18 mouse cellular contexts compared by ENCODE assay signal in genomic region chr6:50973815-50974214, GRCm38 (mm10).
DNase-seq lines count a peak whose midpoint lies in the region; ATAC-seq and TF ChIP-seq lines count a peak whose summit lies in the region.
"Had no signal": no experiment of that assay in that cellular context is flagged by ENCODE, and none has a peak within 500 bp of the region (broad histone marks: within the 10 kb centered on the region; RNA-seq: fewer than 3 reads in every experiment).

No protein-coding gene starts in this region.

- ATAC-seq in granulocyte monocyte progenitor cell, adult 5-6 weeks (replicated peaks; ENCODE audit: poor library complexity, severe bottlenecking) = peak; percentile 50
- ATAC-seq in stomach, postnatal 0 days (ENCODE audit: low FRiP score, low TSS enrichment) = no peak
- ATAC-seq: CD4-positive, CD25-positive, alpha-beta regulatory T cell, adult 4 months had no signal

- TF ChIP-seq CTCF in kidney, adult 2 months (conservative IDR thresholded peaks at IDR 0.05; ENCODE audit: insufficient read depth, insufficient read length, low read depth, low read length) = no peak
- no peak for TF ChIP-seq CTCF in testis, adult 2 months (IDR thresholded peaks at IDR 0.05; ENCODE audit: control insufficient read depth, insufficient read depth, insufficient replicate concordance, low read depth, low read length)
- no peak for TF ChIP-seq CTCF in stomach, postnatal 0 days (IDR thresholded peaks at IDR 0.05; ENCODE audit: low read depth)

- H3K27me3 ChIP-seq in kidney, adult 2 months (replicated peaks; ENCODE audit: control insufficient read depth, insufficient read depth, low read length) = no peaks in the 10 kb centered on the region
- H3K27me3 ChIP-seq in testis, adult 2 months (ENCODE audit: control insufficient read depth, insufficient read depth, low read length) = no peaks in the 10 kb centered on the region
- H3K27me3 ChIP-seq in stomach, postnatal 0 days (ENCODE audit: control insufficient read depth, insufficient read depth, low read length) = no peaks in the 10 kb centered on the region
- H3K27me3 ChIP-seq: embryonic facial prominence, embryonic 13.5 days; heart, embryonic 13.5 days; liver, embryonic 13.5 days had no signal

- TF ChIP-seq POLR2A in kidney, adult 2 months (IDR thresholded peaks at IDR 0.05; ENCODE audit: low read depth, low read length) = no peak
- TF ChIP-seq POLR2A in testis, adult 2 months (IDR thresholded peaks at IDR 0.05; ENCODE audit: control insufficient read depth, low read depth, low read length) = no peak

- H3K36me3 ChIP-seq in kidney, adult 2 months (ENCODE audit: control insufficient read depth, insufficient read depth, low read length) = no peaks in the 10 kb centered on the region
- H3K36me3 ChIP-seq in testis, adult 2 months (ENCODE audit: control insufficient read depth, insufficient read depth, low read length) = no peaks in the 10 kb centered on the region
- no peaks in the 10 kb centered on the region for H3K36me3 ChIP-seq in stomach, postnatal 0 days (ENCODE audit: control insufficient read depth, insufficient read depth, low read length)
- H3K36me3 ChIP-seq: embryonic facial prominence, embryonic 13.5 days; heart, embryonic 13.5 days; liver, embryonic 13.5 days had no signal

- DNase-seq in kidney, adult 2 months = no peak
- no peak for DNase-seq in kidney, adult 11 months
- DNase-seq in testis, postnatal 14 days (ENCODE audit: low spot score) = no peak
- DNase-seq in stomach, postnatal 0 days (ENCODE audit: low spot score) = no peak
- no peak for DNase-seq in adipocyte (ENCODE audit: low spot score)
- DNase-seq in adrenal gland, postnatal 14 days = no peak
- DNase-seq: adrenal gland, adult 2 months; cerebellum, adult 18-20 months; gastrocnemius, postnatal 14 days; liver, embryonic 13.5 days; midbrain, embryonic 14.5 days; thymus, adult 18-20 months had no signal

- peak overlapping the region; percentile 78 for H3K27ac ChIP-seq in kidney, adult 2 months (ENCODE audit: insufficient read depth, low read depth, low read length)
- peak overlapping the region; percentile 73; the same call in 1 of the 2 replicates for H3K27ac ChIP-seq in testis, adult 2 months (ENCODE audit: control insufficient read depth, insufficient read depth, low read depth, low read length)
- peak overlapping the region; percentile 61 for H3K27ac ChIP-seq in stomach, postnatal 0 days (replicated peaks)
- H3K27ac ChIP-seq: embryonic facial prominence, embryonic 13.5 days; heart, embryonic 13.5 days; liver, embryonic 13.5 days had no signal

- no peaks in the 10 kb centered on the region for H3K9me3 ChIP-seq in stomach, postnatal 0 days (ENCODE audit: control insufficient read depth, low read length)
- H3K9me3 ChIP-seq: embryonic facial prominence, embryonic 13.5 days; heart, embryonic 13.5 days; liver, embryonic 13.5 days had no signal

- H3K4me2 ChIP-seq in stomach, postnatal 0 days (replicated peaks; ENCODE audit: low read depth) = no peak overlapping the region
- H3K4me2 ChIP-seq: embryonic facial prominence, embryonic 13.5 days; heart, embryonic 13.5 days; liver, embryonic 13.5 days had no signal

- no peak overlapping the region for H3K9ac ChIP-seq in stomach, postnatal 0 days (ENCODE audit: low read length)
- H3K9ac ChIP-seq: embryonic facial prominence, embryonic 13.5 days; heart, embryonic 13.5 days; liver, embryonic 13.5 days had no signal

- no peak for TF ChIP-seq EP300 in stomach, postnatal 0 days (optimal IDR thresholded peaks at IDR 0.05)

- peaks cover 9% of the 10 kb centered on the region for H3K4me1 ChIP-seq in kidney, adult 2 months (ENCODE audit: control insufficient read depth, insufficient read depth, low read length)
- no peaks in the 10 kb centered on the region for H3K4me1 ChIP-seq in testis, adult 2 months (ENCODE audit: control insufficient read depth, insufficient read depth, low read length)
- H3K4me1 ChIP-seq in stomach, postnatal 0 days (replicated peaks; ENCODE audit: control insufficient read depth, insufficient read depth) = no peaks in the 10 kb centered on the region
- H3K4me1 ChIP-seq: liver, embryonic 13.5 days had no signal

- no peak overlapping the region for H3K4me3 ChIP-seq in kidney, adult 2 months (ENCODE audit: insufficient read depth, low read depth, low read length)
- H3K4me3 ChIP-seq in testis, adult 2 months (ENCODE audit: control insufficient read depth, low read depth, low read length) = no peak overlapping the region
- no peak overlapping the region for H3K4me3 ChIP-seq in stomach, postnatal 0 days (ENCODE audit: low read depth, low read length)
- H3K4me3 ChIP-seq: embryonic facial prominence, embryonic 13.5 days; heart, embryonic 13.5 days; liver, embryonic 13.5 days; myocyte had no signal
